Mouse (Mus musculus) retina, embryonic 14.5 days (tissue): ENCODE measurements around the gene Isoc2a.
"Not testable (repeated sequence)": the region's sequence is repeated elsewhere in the genome, so short reads cannot be mapped to it uniquely, and the experiment has no call there.

ENCODE experiments used
- DNase-seq: peaks from one replicate; pipeline ENCODE4 v3.0.0-alpha.2; 2015; ENCODE audit warnings: low spot score

Gene Isoc2a

GRCm38 (mm10) chr7:4876753-4877221, at the start of gene Isoc2a:
TSS of gene Isoc2a (plus strand) at chr7:4877153.
- DNase-seq: peak; percentile 94

GRCm38 (mm10) chr7:4830476-4830875, 46.5 kb upstream of the Isoc2a start:
- no peak for DNase-seq

- DNase-seq: no peak
Observed at GRCm38 (mm10) chr7:4835631-4836327, 41.2 kb upstream of the Isoc2a start.

DNA sequence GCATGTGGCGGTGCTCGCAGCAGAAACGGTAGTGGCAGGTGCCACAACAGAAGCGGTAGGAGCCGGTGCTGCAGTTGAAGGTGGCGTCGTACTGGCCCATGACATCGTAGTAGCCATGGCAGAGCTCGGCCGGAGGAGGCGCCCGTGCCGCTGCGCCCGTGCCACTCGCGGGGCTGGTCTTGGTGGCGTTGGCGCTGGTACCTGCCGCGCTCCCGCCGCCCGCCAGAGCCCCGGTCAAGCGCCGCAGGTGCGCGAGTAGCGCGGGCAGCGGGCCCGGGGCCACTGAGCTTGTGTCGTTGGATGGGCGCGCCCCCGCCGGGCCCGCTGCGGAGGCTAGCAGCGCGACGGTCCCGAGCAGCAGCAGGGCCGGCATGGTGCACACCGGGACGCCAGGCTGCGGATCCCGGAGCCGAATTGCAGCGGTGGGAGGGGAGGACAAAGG, 40.6 kb upstream of the Isoc2a start:
- DNase-seq: peak; percentile 79

DNA sequence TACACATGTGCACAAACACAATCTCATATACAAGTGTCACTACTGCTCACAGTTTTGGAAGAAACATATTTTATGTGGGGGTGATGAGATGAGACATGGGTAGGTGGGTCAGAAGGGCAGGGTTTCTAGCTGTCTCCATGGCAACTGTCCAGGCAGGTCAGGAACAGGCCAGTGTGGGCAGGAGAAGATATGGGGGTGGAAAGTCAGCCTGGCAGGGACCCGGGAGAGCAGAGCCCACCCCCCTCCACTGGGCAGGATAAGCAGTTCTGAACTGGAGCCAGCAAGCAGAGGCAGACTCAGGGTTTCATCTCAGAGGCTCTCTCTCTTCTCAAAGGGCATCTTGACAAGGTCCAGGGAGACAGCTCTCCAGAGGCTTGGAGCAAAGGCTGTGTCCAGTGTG, 39.3 kb upstream of the Isoc2a start:
- DNase-seq: no peak

- peak; percentile 18 for DNase-seq
Observed at GRCm38 (mm10) chr7:4842077-4842476, 34.9 kb upstream of the Isoc2a start.

- peak; percentile 52 for DNase-seq
Observed at GRCm38 (mm10) chr7:4842634-4843131, 34.3 kb upstream of the Isoc2a start.

DNA sequence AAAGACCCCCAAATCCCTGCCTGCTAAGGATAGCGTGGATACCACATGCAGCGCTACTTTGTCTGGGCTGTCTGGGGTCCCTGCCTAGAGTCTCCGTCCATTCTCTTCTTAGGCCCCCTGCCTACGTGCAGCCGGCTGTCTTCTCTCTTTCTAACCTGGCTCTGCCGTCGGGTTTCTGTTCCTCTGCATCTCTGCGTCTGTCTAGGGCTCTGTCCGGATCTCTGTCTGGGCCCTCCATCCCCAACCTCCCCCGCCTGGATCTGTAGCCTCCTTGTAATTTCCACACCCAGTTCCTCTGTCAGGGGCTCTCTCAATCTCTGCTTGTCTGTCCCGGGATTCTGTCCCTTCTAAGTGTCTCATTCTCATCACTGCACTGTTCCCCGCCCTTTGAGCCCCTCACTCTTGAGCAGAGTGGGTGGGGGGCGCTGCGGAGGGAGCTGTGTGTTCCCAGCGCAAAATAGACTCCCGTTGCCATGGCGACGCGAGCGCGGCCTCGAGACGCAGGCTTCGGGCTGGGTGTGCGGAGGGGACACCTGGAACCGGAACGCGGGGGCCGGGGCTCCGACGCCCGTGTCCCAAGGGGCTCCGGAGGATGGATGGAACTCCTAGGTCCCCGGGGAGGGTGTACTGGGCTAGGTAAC, 33.2 kb upstream of the Isoc2a start:
- DNase-seq: peak; percentile 67

DNA sequence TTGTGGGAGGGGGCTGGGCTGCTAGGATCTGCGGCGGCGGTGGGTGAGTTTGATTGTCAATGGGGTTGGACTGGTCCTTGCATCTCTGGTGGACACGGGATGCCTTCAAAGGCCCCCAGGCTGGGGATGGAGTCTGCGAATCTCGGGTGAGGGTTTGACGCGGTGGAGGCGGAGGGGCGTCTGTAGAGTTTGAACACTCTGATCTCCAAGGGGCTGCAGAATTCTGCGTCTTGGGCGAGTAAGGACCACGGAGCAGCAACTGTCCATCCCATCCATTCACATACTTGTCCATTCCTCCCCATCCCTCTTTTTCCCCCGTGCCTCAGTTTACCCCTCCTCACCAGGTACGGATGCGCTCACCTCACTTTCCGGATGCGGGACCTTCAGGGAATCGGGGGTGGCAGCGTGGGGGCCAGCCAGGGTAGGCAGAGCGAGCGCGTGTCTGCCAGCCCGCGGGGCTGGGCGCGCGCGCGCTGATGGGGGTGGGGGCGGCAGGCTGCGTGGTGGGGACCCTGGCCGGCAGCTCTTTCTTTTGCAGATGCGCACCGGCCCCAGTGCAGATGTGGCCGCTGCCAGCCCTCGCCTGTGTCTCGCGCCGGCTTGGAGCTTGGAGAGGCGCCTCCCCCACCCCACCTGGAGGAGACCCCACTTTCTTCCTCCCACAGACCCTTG, 32.6 kb upstream of the Isoc2a start, which contains the start of gene Shisa7:
Gene Shisa7, minus strand, starts transcription at position 452 of the 672 bp plus-strand sequence.
- peak; percentile 11 for DNase-seq

GRCm38 (mm10) chr7:4844917-4845309, 32.0 kb upstream of the Isoc2a start:
- peak; percentile 82 for DNase-seq

DNA sequence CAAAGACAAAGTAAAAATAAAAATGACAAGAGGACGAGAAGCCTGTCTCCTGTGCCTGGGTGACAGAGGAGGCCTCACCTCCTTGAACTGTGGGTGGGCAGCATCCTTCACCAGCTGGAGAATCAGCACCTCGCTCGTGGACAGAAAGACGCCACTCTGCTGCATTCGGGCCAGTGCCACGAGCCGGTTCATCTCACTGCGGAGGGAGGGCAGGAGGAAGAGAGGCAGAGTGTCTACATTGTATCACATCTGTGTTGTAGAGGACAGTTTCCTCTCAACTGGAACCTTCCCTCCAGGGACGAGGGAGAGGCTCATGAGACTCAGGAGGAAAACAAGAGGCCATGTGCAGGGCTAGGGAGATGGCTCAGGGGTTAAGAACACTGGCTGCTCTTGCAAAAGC, 27.6 kb upstream of the Isoc2a start:
- DNase-seq: no peak

GRCm38 (mm10) chr7:4850621-4851314, 26.2 kb upstream of the Isoc2a start:
- DNase-seq: no peak

DNA sequence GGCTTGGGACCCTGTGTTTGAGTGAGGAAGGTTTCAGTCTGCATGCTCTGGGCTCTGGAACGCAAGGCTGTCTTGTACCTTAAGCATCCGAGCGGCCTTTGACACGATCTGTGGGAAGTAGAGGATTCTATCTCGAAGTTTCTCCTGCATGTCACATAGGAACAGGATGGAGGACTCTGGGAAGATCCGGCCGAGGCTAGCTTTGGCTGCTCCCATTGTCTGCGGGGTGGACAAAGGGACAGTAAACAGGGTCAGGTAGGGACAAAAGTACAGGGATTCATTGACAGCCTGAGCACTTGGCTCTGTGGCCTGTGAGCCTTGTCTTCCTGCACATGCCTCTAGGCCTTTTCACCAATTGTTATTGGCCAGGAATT, 25.7 kb upstream of the Isoc2a start:
- no peak for DNase-seq

DNA sequence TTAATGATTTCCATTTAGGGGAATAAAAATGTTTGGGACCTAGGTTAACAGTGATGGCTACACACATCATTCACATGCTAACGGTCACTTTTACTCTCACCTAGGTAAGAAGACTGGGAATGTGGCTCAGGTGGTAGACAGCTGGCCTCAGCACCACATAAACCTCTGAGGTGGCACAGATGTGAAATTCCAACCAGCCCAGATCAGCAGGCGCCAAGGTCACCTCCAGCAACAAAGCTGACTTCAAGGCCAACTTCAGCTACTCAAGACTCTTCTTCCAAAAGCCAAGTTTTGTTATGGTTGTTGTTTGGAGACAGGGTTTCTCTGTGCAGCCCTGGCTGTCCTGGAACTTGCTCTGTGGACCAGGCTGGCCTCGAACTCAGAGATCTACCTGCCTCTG, 23.3 kb upstream of the Isoc2a start:
- no peak for DNase-seq

GRCm38 (mm10) chr7:4856508-4856907, 20.4 kb upstream of the Isoc2a start:
- no peak for DNase-seq

- DNase-seq: no peak
Observed at GRCm38 (mm10) chr7:4857321-4857720, 19.6 kb upstream of the Isoc2a start.

DNA sequence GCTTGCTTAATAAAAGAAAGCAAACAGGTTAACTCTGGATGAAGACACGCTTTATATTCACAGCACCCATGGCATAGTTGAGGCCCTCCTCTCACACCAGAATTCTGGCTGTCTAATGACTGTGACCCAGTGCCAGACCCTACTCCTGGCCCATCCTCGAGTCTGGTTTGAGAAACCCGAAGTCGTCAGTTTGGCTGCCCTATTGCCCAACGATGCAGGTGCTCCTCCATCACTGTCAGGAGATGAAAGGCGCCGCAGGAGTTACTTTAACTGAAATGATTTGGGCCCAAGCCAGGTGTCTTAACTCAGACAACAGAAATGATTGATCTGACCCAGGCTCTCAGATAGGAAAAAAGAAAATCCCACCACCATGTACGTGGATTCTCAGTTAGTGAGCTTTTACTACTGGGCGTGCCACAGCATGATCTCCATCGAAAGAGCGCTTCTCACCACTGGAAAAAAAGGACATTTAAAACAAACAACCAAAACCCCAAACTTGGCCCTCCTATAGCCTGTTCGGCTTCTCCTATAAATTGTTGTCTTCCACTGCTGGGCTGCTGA, 17.5 kb upstream of the Isoc2a start:
- DNase-seq: no peak

- DNase-seq: not testable (repeated sequence)
Observed at GRCm38 (mm10) chr7:4860926-4861325, 16.0 kb upstream of the Isoc2a start.

- no peak for DNase-seq
Observed at GRCm38 (mm10) chr7:4863041-4863440, 13.9 kb upstream of the Isoc2a start.

- no peak for DNase-seq
Observed at GRCm38 (mm10) chr7:4863541-4864080, 13.3 kb upstream of the Isoc2a start.

- no peak for DNase-seq
Observed at GRCm38 (mm10) chr7:4864130-4864845, 12.7 kb upstream of the Isoc2a start.
